Mouse (Mus musculus) CD8-positive naive resting alpha-beta T cell, adult 2 months (primary cell): ENCODE results near the gene Pcbp3.

ENCODE experiments used
- DNase-seq, 2 experiments: peaks; one replicate each; pipeline ENCODE4 v3.0.0; 2022; ENCODE audit warnings: low read depth in 2 of 2, low spot score in 2 of 2

The Pcbp3 gene

DNA sequence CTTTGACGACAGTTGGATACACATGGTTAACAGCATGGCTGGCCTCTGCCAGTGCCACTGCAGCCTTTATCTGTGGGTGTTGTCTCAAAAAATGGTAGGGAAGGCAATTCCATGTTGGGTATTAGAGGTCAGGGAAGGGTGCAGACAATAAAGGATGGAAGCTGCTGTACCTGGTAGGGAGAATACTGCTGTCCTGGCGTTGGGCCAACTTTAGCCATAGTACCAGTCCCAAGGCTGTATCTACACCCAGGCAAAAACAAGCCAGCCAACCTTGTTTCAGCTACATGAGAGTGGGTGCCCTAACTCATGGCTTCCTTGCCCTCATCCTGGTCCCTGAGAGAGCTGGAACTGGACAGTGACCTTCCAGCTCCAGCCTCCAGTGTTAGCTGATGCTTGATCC lies 103.8 kb downstream of the Pcbp3 start:
- no peak for DNase-seq

DNA sequence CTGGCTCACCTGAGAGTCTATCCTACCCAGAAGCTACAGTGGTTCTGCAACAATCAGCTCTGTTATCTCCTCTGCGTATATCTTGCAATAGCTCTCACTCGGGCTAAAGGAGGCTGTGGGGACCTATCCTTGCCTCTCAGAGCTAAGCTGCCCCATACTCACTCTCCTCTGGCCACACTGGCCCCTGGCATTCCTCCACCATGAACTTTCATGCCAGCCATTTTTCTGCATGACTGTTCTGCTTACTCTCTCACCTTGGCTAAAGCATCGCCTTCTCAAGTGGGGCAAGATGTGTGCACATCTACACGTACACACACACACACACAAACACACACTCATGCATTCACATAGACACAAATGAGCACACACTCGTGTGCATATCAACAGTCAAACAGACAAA lies 115.2 kb downstream of the Pcbp3 start:
- DNase-seq: no peak

DNA sequence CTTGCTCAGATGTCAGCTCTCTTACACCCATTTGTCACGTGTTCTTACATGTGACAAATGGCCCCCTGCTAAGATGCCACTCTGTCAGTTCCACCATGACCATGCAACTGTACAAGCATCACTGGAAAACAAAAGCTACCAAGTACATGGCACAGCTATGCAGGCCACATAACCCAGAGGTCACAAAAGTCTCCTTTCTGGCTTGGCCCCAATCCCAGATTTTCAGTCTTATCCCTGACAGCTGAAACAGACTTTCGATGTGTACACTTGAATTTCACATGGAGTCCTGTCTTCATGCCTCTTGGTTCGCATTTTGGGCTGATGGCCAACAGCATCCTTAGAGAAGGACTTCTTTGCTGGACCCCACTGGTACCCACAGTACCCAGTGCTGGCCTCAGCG lies 116.8 kb downstream of the Pcbp3 start:
- no peak for DNase-seq

DNA sequence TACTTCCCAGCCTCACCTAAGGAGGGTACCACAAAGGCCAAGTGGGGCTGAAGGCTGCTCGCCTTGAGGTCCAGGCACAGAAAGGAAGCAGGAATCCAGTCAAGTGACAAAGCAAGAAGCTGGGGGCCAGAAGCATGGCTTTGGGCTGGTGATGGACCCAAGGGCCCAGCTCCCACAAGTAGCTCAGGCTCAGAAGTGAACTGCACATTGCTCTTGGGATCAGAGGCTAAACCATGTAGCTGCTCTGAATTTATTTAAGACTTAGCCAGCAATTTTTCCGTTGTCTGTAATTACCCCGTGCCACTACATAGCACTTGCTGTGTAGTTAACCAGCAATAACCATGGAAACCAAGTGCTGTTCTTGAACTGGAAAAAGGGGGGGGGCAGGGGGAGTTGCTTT lies 117.3 kb downstream of the Pcbp3 start:
- DNase-seq: no peak

DNA sequence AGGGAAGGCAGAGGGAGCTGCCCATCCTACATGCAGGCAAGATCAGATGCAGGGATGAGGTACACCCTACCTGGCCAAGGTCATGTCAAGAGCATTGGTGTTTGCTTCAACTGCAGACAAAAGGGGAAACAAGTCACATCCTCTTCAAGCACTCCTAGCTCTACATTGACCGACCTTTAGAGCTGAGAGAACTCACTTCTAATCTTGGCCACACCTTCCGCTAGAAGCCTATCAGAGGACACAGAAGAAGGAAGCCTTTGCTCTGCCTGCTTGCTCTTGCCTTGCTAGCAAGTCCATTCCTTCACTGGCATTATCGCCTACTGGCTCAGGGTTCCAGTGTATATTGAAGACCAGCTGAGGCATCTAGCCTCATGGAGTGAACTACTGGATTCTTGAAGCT lies 119.6 kb downstream of the Pcbp3 start:
- no peak for DNase-seq

- DNase-seq: no peak
Measured at GRCm38 (mm10) chr10:76841220-76841619, 120.5 kb downstream of the Pcbp3 start.

- DNase-seq: no peak
Measured at GRCm38 (mm10) chr10:76840566-76840965, 121.1 kb downstream of the Pcbp3 start.

DNA sequence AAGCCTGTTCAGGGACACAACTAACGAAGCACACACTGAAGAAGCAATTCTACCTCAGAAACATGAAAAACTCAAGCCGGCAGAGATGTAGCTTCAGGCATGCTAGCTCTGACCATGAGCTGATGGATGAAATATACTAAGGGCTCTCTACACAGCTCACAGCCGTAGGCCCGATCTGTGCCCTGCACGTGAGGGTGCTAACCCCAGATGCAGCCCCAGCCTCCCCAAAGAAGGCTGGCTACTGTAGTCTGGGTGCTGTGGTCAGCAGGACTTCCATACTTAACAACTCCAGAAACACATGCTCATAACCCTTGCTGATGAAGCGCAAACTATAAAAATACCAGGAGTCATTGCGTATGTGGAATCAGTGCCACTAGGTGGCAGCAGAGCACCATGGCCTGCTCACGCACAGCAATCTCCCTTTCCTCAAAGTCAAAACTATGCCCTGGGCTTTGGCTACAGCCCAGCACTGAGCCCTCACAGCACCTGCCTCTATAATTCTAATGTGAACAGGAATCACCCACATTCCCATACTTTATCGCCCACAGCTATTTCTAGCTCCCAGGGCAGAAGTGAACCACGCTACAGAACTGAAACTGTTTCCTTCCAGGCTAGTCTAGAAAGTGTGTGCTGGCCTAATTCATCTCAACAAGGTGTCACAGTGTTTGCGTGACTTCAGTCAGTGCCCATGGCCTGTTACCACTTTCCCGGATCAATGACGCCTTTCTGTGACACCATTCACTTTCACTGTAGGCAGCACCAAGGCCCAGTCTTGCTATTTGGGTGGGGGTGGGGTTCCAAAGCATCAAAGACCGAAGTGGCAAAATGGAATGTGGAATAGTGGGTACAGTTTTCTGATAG lies 126.0 kb downstream of the Pcbp3 start:
- peak; percentile 60 to 67 for DNase-seq

DNA sequence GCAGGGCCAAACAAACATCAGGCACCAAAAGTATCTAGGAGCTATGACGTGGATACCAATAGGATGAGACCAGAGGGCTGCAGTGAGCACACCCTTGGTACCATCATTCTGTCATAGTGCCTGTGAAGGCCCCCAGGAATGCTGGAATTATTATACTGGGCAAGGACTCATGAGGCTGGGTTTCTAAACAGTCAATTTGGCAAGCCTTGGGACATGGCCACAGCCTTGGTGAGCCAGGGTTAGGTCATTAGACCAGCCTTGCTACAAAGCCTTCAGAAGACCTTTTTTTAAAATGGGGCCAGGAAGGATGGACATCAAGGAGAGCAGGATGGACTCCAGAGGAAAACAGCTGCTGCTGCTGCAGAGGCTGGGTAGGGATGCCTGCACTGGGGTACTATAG lies 128.8 kb downstream of the Pcbp3 start:
- DNase-seq: no peak

- no peak for DNase-seq
Measured at GRCm38 (mm10) chr10:76831915-76832314, 129.8 kb downstream of the Pcbp3 start.

DNA sequence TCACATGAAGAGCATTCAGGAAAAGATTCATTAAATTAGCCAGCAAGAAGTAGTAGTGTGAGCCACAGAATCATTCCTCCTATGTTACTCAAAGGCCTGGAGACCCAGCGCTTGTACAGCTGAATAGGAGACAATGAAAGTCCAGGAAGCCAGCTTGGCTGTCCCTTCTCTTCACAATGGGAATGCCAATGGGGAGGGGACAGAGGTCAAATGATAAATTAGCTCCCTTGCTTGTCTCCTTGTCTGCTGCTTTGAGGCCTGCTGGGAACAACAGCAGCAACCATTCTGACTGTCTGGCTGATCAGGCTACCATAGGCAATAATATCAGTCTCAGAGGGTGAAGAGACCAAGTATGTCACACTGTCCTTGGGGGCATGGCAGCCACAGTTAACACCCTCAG lies 130.5 kb downstream of the Pcbp3 start:
- DNase-seq: no peak

DNA sequence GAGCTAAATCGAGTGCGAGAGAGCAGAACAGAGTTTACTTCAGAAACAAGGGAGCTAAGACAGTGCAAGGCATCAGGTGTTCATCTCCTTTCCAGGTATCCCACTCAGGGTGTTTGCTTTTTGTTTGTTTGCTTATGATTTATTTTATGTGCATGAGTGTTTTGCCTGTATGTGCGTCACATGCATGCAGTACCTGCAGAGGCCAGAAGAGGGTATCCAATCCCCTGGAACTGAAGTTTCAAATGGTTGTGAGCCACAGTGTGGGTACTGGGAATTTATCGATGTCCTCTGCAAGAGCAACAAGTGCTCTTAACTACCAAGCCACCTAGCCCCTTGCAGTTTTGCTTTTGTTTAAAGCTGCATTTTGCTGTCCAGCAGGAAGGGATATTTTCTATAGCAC lies 132.8 kb downstream of the Pcbp3 start:
- DNase-seq: no peak

DNA sequence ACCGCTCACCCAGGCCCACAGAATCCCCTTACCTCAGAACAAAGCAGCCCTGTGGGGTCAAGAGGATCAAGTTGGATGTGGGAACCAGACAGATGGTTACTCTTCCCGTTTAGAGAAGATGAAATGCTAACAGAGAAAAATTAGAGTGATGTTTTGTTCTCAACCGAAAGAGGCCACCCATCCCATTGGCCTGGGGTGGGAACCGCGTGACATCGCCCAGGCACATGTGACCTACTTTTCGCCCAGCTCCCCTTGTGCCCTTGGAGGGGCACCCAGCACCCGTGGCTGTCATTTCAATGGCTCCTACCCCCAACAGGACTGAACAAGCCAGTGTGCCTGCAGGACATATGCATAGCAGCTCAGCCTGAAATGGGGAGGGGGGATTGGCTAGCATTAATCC lies 139.0 kb downstream of the Pcbp3 start:
- DNase-seq: no peak

- DNase-seq: no peak
Measured at GRCm38 (mm10) chr10:76819321-76819720, 142.4 kb downstream of the Pcbp3 start.

- DNase-seq: no peak
Measured at GRCm38 (mm10) chr10:76818337-76818736, 143.3 kb downstream of the Pcbp3 start.

- DNase-seq: no peak
Measured at GRCm38 (mm10) chr10:76816930-76817329, 144.8 kb downstream of the Pcbp3 start.

- no peak for DNase-seq
Measured at GRCm38 (mm10) chr10:76816436-76816835, 145.3 kb downstream of the Pcbp3 start.

DNA sequence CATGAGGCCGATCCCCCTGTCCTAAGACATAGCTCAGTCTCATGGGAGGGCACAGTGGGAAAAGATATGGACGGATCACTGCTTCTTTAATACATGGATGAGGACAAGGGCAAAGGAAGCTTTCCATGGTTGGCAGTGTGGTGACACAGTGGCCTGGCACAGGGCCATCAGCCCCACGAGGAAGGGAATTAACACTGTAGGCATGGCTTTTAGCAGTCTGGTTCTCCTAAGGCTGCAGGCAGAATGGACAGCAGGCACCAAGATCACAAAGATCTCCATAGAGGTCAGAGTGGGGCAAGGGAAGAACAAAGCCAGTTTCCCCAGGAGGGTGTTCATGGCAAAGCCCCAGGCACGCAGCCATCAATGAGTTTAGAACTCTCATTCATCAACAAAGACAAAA lies 146.2 kb downstream of the Pcbp3 start:
- no peak for DNase-seq

DNA sequence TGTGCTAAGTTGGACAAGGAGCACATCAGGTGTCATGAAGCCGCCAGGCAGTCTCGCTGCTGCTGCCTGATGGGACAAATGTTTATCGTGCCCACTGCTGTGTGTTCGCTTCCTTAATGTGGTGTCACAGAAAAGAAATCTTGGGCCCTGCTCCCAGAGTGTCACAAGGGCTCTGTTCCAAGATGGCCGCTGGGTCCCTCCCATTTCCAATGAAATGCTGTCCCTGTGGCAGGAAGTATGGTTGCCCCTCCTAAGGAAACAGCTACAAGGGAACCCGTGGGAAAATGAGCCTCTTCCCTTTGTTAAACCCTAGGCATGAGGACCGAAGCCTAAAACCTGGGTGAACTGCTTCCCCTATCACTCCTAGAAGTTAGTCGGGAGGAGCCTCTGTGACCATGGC lies 146.9 kb downstream of the Pcbp3 start:
- DNase-seq: no peak

DNA sequence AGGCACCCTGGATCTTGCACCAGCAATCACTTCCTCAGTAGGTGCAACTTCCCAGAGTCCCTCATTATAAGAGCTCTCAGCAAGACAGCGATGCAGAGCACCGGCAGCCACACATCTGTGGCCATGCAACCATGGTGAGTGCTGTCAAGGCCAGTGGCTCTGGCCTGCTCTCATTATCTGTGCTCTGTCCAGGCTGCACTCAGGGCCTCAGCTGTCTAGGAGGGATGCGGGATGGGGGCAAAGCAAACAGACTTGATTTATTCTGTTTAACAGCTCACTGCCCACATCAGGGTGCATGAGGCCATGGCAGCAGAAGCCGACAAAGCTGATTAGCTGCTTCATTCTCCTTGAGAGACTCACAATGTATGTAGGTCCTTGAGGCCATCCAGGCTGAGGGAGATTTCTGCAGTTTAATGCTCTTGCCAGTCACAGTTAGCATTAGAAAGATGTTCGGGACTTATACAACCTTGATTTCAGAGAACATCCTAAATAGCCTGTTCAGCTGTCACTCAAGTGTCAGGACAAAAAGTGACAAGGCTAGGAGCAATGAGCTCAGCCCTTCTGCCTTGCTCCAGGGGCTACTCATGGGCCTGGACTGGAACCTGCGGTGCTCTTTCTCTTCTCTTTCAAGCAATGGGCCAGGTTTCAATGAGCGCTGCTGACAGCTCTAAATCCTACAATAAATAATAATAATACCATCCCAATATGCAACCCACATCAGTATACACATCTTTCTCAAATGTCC lies 151.6 kb downstream of the Pcbp3 start:
- no peak for DNase-seq

GRCm38 (mm10) chr10:76809439-76809838 lies 152.2 kb downstream of the Pcbp3 start:
- DNase-seq: no peak
